Mouse (Mus musculus) embryonic facial prominence, embryonic 14.5 days (tissue): ENCODE data around the gene Gabrb3. TPM values are rescaled to one million over a fixed set of nuclear protein-coding genes. Genes with fewer than 3 reads are reported as not detected.

ENCODE experiments used
- ATAC-seq: fragments of 200-750 bp; cut with Nextera tagmentation; 2 replicates; pipeline ENCODE4 v1.8.0; 2017; ENCODE audit warnings: low read depth, moderate number of reproducible peaks, moderate TSS enrichment
- DNase-seq: peaks from one replicate; pipeline ENCODE4 v3.0.0-alpha.2; 2015; ENCODE audit warnings: low spot score
- H3K27ac ChIP-seq: fragments of 300-500 bp; sonication (generic); replicated peaks from 2 replicates; pipeline ENCODE4 v1.5.1; 2014; ENCODE audit warnings: low read depth, mild to moderate bottlenecking, low read length, moderate library complexity
- H3K27me3 ChIP-seq: fragments of 300-500 bp; sonication (generic); replicated peaks from 2 replicates; pipeline ENCODE4 v1.6.1; 2014; ENCODE audit warnings: low read length; ENCODE audit not compliant: control insufficient read depth, insufficient read depth
- H3K36me3 ChIP-seq: fragments of 300-500 bp; sonication (generic); 2 replicates; pipeline ENCODE4 v1.6.1; 2014; ENCODE audit warnings: low read length, mixed read lengths; ENCODE audit not compliant: control insufficient read depth, insufficient read depth
- H3K4me1 ChIP-seq: fragments of 300-500 bp; sonication (generic); 2 replicates; pipeline ENCODE4 v1.6.1; 2014; ENCODE audit warnings: antibody characterized with exemption, low read length; ENCODE audit not compliant: control insufficient read depth, insufficient read depth
- H3K4me2 ChIP-seq: fragments of 300-500 bp; sonication (generic); 2 replicates; pipeline ENCODE4 v1.6.1; 2014; ENCODE audit warnings: low read depth, mild to moderate bottlenecking, low read length, moderate library complexity, mixed read lengths
- H3K4me3 ChIP-seq: fragments of 300-500 bp; sonication (generic); 2 replicates; pipeline ENCODE4 v1.5.1; 2014; ENCODE audit warnings: low read depth, mild to moderate bottlenecking, low read length
- H3K9ac ChIP-seq: fragments of 300-500 bp; sonication (generic); 2 replicates; pipeline ENCODE4 v1.6.1; 2014; ENCODE audit warnings: low read depth, mild to moderate bottlenecking, low read length, moderate library complexity, mixed read lengths
- H3K9me3 ChIP-seq: fragments of 300-500 bp; sonication (generic); 2 replicates; pipeline ENCODE4 v1.6.1; 2016; ENCODE audit warnings: low read length; ENCODE audit not compliant: control insufficient read depth
- WGBS: fragments of 180-500 bp; shearing (Covaris S2); extraction: QIAGEN DNeasy Blood & Tissue Kit; methylation state at CpG from one replicate; pipeline ENCODE4 v1.1.7; 2014; 5-methylcytosine and 5-hydroxymethylcytosine counted together
- microRNA-seq: library from miRNA; unstranded; fragments of <30 nt; microRNA quantifications from one replicate; pipeline ENCODE4, GENCODE M21; 2016; ENCODE audit warnings: borderline number of aligned reads
- polyA plus RNA-seq: library from polyadenylated mRNA; unstranded; fragments of >200 nt; fragmentation: Nextera tagmentation; extraction: Ambion mirVana; gene quantifications from 2 replicates; pipeline ENCODE4 v1.2.1, GENCODE M21; 2014

Gene Gabrb3
- polyA plus RNA-seq, 1 experiment from 2014 or later = 4.4 TPM

GRCm38 (mm10) chr7:57803266-57803665, 383.8 kb downstream of the Gabrb3 start:
- Histone ChIP-seq H3K36me3 (no peaks in the 10 kb centered on the region), H3K4me3 (no peak overlapping the region), H3K9me3 (no peaks in the 10 kb centered on the region), H3K4me2 (no peak overlapping the region), H3K27me3 (no peaks in the 10 kb centered on the region), H3K4me1 (no peaks in the 10 kb centered on the region), H3K9ac (no peak overlapping the region), H3K27ac (no peak overlapping the region)
- ATAC-seq (no peak), DNase-seq (no peak)
- WGBS = 84% methylated on average over 1 of the region's 1 CpGs

- no peak for ATAC-seq
- no peaks in the 10 kb centered on the region for H3K27me3 ChIP-seq
- no peak overlapping the region for H3K9ac ChIP-seq
- H3K9me3 ChIP-seq = no peaks in the 10 kb centered on the region
- no peak overlapping the region for H3K4me3 ChIP-seq
- H3K36me3 ChIP-seq = no peaks in the 10 kb centered on the region
- DNase-seq = no peak
- no peaks in the 10 kb centered on the region for H3K4me1 ChIP-seq
- H3K27ac ChIP-seq = no peak overlapping the region
- no peak overlapping the region for H3K4me2 ChIP-seq
- WGBS = 51% methylated on average over 1 of the region's 1 CpGs
Observed at GRCm38 (mm10) chr7:57813716-57814115, 394.2 kb downstream of the Gabrb3 start.

GRCm38 (mm10) chr7:57842383-57842896, 422.9 kb downstream of the Gabrb3 start:
- ATAC-seq (no peak), DNase-seq (no peak)
- Histone ChIP-seq H3K27me3 (no peaks in the 10 kb centered on the region), H3K27ac (no peak overlapping the region), H3K36me3 (no peaks in the 10 kb centered on the region), H3K4me1 (no peaks in the 10 kb centered on the region), H3K4me2 (no peak overlapping the region), H3K9me3 (no peaks in the 10 kb centered on the region), H3K9ac (no peak overlapping the region), H3K4me3 (no peak overlapping the region)
- WGBS = 78% methylated on average over 1 of the region's 1 CpGs

GRCm38 (mm10) chr7:57867951-57868350, 448.5 kb downstream of the Gabrb3 start:
- Histone ChIP-seq H3K4me1 (no peaks in the 10 kb centered on the region), H3K9ac (no peak overlapping the region), H3K4me2 (no peak overlapping the region), H3K4me3 (no peak overlapping the region), H3K27ac (no peak overlapping the region), H3K36me3 (no peaks in the 10 kb centered on the region), H3K27me3 (no peaks in the 10 kb centered on the region), H3K9me3 (no peaks in the 10 kb centered on the region)
- WGBS = 59% methylated on average over 2 of the region's 2 CpGs
- ATAC-seq (no peak), DNase-seq (no peak)

Small RNA genes lying within 50 kb of the gene (microRNA-seq; reads per million reads assigned to microRNA genes)
- not detected for gene Mir6389

Other genes starting within 250 kb of the Gabrb3 start
- gene Gabrg3, start 32.5 kb upstream of the Gabrb3 start, polyA plus RNA-seq = 0.77 and 0.96 TPM in 2 replicates
- 1.6 and 1.7 TPM in 2 replicates for gene Gabra5, start 90.4 kb downstream of the Gabrb3 start, polyA plus RNA-seq